Mouse (Mus musculus) G1E (cell line): Measurements from ENCODE around the gene Rgs6. TPM values are rescaled to one million over a fixed set of nuclear protein-coding genes. Genes with fewer than 3 reads are reported as not detected.

Experiments
- ATAC-seq: 2 replicates; pipeline ENCODE4 v1.8.0; 2016; ENCODE audit warnings: mild to moderate bottlenecking; ENCODE audit not compliant: insufficient number of reproducible peaks, poor library complexity, low FRiP score, severe bottlenecking; ENCODE audit errors: extremely low read depth
- DNase-seq: peaks from one replicate; pipeline ENCODE4 v3.0.0; 2012; ENCODE audit warnings: low spot score
- H3K27me3 ChIP-seq: 2 replicates; pipeline ENCODE4 v1.6.1; 2012; ENCODE audit warnings: mild to moderate bottlenecking, low read length, inconsistent platforms; ENCODE audit not compliant: insufficient read depth
- H3K36me3 ChIP-seq: replicated peaks from 2 replicates; pipeline ENCODE3; 2012; ENCODE audit warnings: mild to moderate bottlenecking, inconsistent platforms
- H3K4me1 ChIP-seq: 2 replicates; pipeline ENCODE4 v1.6.1; 2012; ENCODE audit warnings: low read depth, low read length, inconsistent platforms, mixed read lengths; ENCODE audit not compliant: insufficient read depth
- H3K4me3 ChIP-seq: 2 replicates; pipeline ENCODE4 v1.5.1; 2012; ENCODE audit warnings: low read depth, mild to moderate bottlenecking, inconsistent platforms, low read length, moderate library complexity, mixed read lengths
- H3K9me3 ChIP-seq: replicated peaks from 2 replicates; pipeline ENCODE4 v1.6.1; 2012; ENCODE audit warnings: inconsistent platforms
- CTCF ChIP-seq: IDR thresholded peaks from 2 replicates; pipeline ENCODE4 v1.5.1; 2012; ENCODE audit warnings: low read depth, low read length, inconsistent platforms, mixed read lengths
- GATA1 ChIP-seq: IDR thresholded peaks from 2 replicates; pipeline ENCODE4 v1.6.1; 2012; ENCODE audit warnings: borderline replicate concordance, low read length, inconsistent platforms, mixed read lengths
- GATA2 ChIP-seq: IDR thresholded peaks from 2 replicates; pipeline ENCODE4 v1.6.1; 2012; ENCODE audit warnings: low read depth, low read length, inconsistent platforms, borderline replicate concordance
- POLR2AphosphoS5 ChIP-seq: IDR thresholded peaks from 2 replicates; pipeline ENCODE4 v1.6.1; 2012; ENCODE audit warnings: low read depth, low read length, inconsistent platforms; ENCODE audit not compliant: insufficient replicate concordance
- TAL1 ChIP-seq: conservative IDR thresholded peaks from 2 replicates; pipeline ENCODE4 v1.6.1; 2012; ENCODE audit warnings: low read depth, low read length, inconsistent platforms, mixed read lengths
- polyA plus RNA-seq: library from polyadenylated mRNA; stranded (reverse); fragments of >175 nt; gene quantifications from 2 replicates; pipeline ENCODE4 v1.2.3, GENCODE M21; 2012
- total RNA-seq, 2 experiments: library from RNA; stranded (forward) in 1 of 2; stranded (reverse) in 1 of 2; fragments of 200-1000 nt in 1 of 2; fragments of >200 nt in 1 of 2; fragmentation: Nextera tagmentation in 1 of 2; gene quantifications; 2 replicates each; pipeline ENCODE4 v1.2.3; 2014 to 2017

Rgs6 gene
- total and polyA plus RNA-seq, 3 experiments = 0.44 TPM; not detected in 2

GRCm38 (mm10) chr12:83045001-83045531 lies 457.0 kb downstream of the Rgs6 start:
- H3K9me3 ChIP-seq = no peaks in the 10 kb centered on the region
- ATAC-seq = no peak

GRCm38 (mm10) chr12:83046734-83047133 lies 458.6 kb downstream of the Rgs6 start:
- TF ChIP-seq CTCF = no peak
- TF ChIP-seq POLR2AphosphoS5 = no peak
- no peak for TF ChIP-seq GATA1
- TF ChIP-seq GATA2 = no peak
- no peak for TF ChIP-seq TAL1
- DNase-seq (no peak), ATAC-seq (no peak)
- Histone ChIP-seq H3K36me3 (no peaks in the 10 kb centered on the region), H3K4me3 (no peak overlapping the region), H3K4me1 (no peaks in the 10 kb centered on the region), H3K27me3 (peaks cover 46% of the 10 kb centered on the region), H3K9me3 (no peaks in the 10 kb centered on the region)

More at GRCm38 (mm10) chr12:83045001-83045531, 457.0 kb downstream of the Rgs6 start:
- Histone ChIP-seq H3K36me3 (no peaks in the 10 kb centered on the region), H3K4me3 (no peak overlapping the region), H3K27me3 (peaks cover 46% of the 10 kb centered on the region), H3K4me1 (no peaks in the 10 kb centered on the region)
- TF ChIP-seq GATA2 (no peak), TAL1 (no peak), POLR2AphosphoS5 (no peak), CTCF (no peak), GATA1 (no peak)
- DNase-seq = no peak

GRCm38 (mm10) chr12:83047710-83048109 lies 459.6 kb downstream of the Rgs6 start:
- no peak overlapping the region for H3K4me3 ChIP-seq
- no peak for ATAC-seq
- H3K9me3 ChIP-seq = no peaks in the 10 kb centered on the region
- TF ChIP-seq GATA1 (no peak), GATA2 (no peak), POLR2AphosphoS5 (no peak), TAL1 (no peak), CTCF (no peak)
- no peaks in the 10 kb centered on the region for H3K4me1 ChIP-seq
- H3K36me3 ChIP-seq = no peaks in the 10 kb centered on the region
- DNase-seq = no peak
- H3K27me3 ChIP-seq = peaks cover 47% of the 10 kb centered on the region

- H3K4me3 ChIP-seq = no peak overlapping the region
- H3K4me1 ChIP-seq = no peaks in the 10 kb centered on the region
- DNase-seq (no peak), ATAC-seq (no peak)
- no peak for TF ChIP-seq POLR2AphosphoS5
- TF ChIP-seq GATA1 = no peak
- TF ChIP-seq CTCF = no peak
- TF ChIP-seq GATA2 = no peak
- no peak for TF ChIP-seq TAL1
- H3K36me3 ChIP-seq = no peaks in the 10 kb centered on the region
- peaks cover 11% of the 10 kb centered on the region for H3K9me3 ChIP-seq
- peaks cover 38% of the 10 kb centered on the region for H3K27me3 ChIP-seq
Observed at GRCm38 (mm10) chr12:83050514-83050913, 462.4 kb downstream of the Rgs6 start.

- no peaks in the 10 kb centered on the region for H3K4me1 ChIP-seq
- H3K36me3 ChIP-seq = no peaks in the 10 kb centered on the region
- DNase-seq (no peak), ATAC-seq (no peak)
- no peak overlapping the region for H3K4me3 ChIP-seq
- H3K27me3 ChIP-seq = peaks cover 30% of the 10 kb centered on the region
- H3K9me3 ChIP-seq = peaks cover 11% of the 10 kb centered on the region
- TF ChIP-seq GATA1 (no peak), GATA2 (no peak), CTCF (no peak), POLR2AphosphoS5 (no peak), TAL1 (no peak)
Observed at GRCm38 (mm10) chr12:83052391-83052790, 464.3 kb downstream of the Rgs6 start.

GRCm38 (mm10) chr12:83055690-83056089 lies 467.6 kb downstream of the Rgs6 start:
- TF ChIP-seq TAL1 (no peak), CTCF (no peak), GATA1 (no peak), GATA2 (no peak), POLR2AphosphoS5 (no peak)

GRCm38 (mm10) chr12:83066426-83066825 lies 478.3 kb downstream of the Rgs6 start:
- ATAC-seq (no peak), DNase-seq (no peak)
- Histone ChIP-seq H3K27me3 (peaks cover 55% of the 10 kb centered on the region), H3K36me3 (no peaks in the 10 kb centered on the region), H3K4me3 (no peak overlapping the region), H3K4me1 (0 out of 2 replicates have a peak, but pooled peaks cover 4% of the 10 kb centered on the region), H3K9me3 (no peaks in the 10 kb centered on the region)
- TF ChIP-seq GATA1 (no peak), POLR2AphosphoS5 (no peak), GATA2 (no peak), TAL1 (no peak), CTCF (no peak)

More at GRCm38 (mm10) chr12:83055690-83056089, 467.6 kb downstream of the Rgs6 start:
- ATAC-seq (no peak), DNase-seq (no peak)
- Histone ChIP-seq H3K4me1 (no peaks in the 10 kb centered on the region), H3K4me3 (no peak overlapping the region), H3K9me3 (peaks cover 11% of the 10 kb centered on the region), H3K27me3 (peaks cover 34% of the 10 kb centered on the region), H3K36me3 (no peaks in the 10 kb centered on the region)
